Mouse (Mus musculus) 3T3-L1 (cell line): ENCODE measurements at regions not wholly inside any gene's neighbourhood (a gene's known extent, or its start where the extent isn't known, plus 50 kb on each side); places are given as distances from the start of the nearest gene placed in this dataset.
A peak's percentile ranks its signal among the peaks of the same experiment; 100 is the strongest.

Source experiments
- DNase-seq: peaks from one replicate; pipeline ENCODE4 v3.0.0-alpha.2; 2015; ENCODE audit warnings: low read depth, low spot score

GRCm38 (mm10) chr3:78901838-78902484 is 384.4 kb downstream of the Rapgef2 start:
- DNase-seq = no peak

GRCm38 (mm10) chr3:78901016-78901837 is 385.1 kb downstream of the Rapgef2 start:
- no peak for DNase-seq

GRCm38 (mm10) chr3:78899446-78900230 is 386.7 kb downstream of the Rapgef2 start:
- DNase-seq = no peak

GRCm38 (mm10) chr3:78889326-78889725 is 397.0 kb downstream of the Rapgef2 start:
- no peak for DNase-seq

- DNase-seq = no peak
Measured at GRCm38 (mm10) chr3:78884715-78885114, 401.6 kb downstream of the Rapgef2 start.

- DNase-seq = no peak
Measured at GRCm38 (mm10) chr3:78884029-78884428, 402.3 kb downstream of the Rapgef2 start.

GRCm38 (mm10) chr3:78880072-78880471 is 406.2 kb downstream of the Rapgef2 start:
- no peak for DNase-seq

- no peak for DNase-seq
Measured at GRCm38 (mm10) chr3:78877323-78877722, 409.0 kb downstream of the Rapgef2 start.

- no peak for DNase-seq
Measured at GRCm38 (mm10) chr3:78866896-78867295, 419.4 kb downstream of the Rapgef2 start.

- DNase-seq = no peak
Measured at GRCm38 (mm10) chr3:78866083-78866726, 420.1 kb downstream of the Rapgef2 start.

GRCm38 (mm10) chr3:78863005-78863404 is 423.3 kb downstream of the Rapgef2 start:
- DNase-seq = no peak

- no peak for DNase-seq
Measured at GRCm38 (mm10) chr3:78846617-78847318, 439.5 kb downstream of the Rapgef2 start.

- no peak for DNase-seq
Measured at GRCm38 (mm10) chr3:78841173-78841572, 445.1 kb downstream of the Rapgef2 start.

- DNase-seq = no peak
Measured at GRCm38 (mm10) chr3:78836824-78837223, 449.5 kb downstream of the Rapgef2 start.

- peak; percentile 30 for DNase-seq
Measured at GRCm38 (mm10) chr3:78825505-78825904, 460.8 kb downstream of the Rapgef2 start.

- DNase-seq = no peak
Measured at GRCm38 (mm10) chr3:78812425-78812824, 473.9 kb downstream of the Rapgef2 start.

- DNase-seq = no peak
Measured at GRCm38 (mm10) chr3:78810431-78811152, 475.7 kb downstream of the Rapgef2 start.

GRCm38 (mm10) chr3:78803176-78803575 is 483.1 kb downstream of the Rapgef2 start:
- DNase-seq = no peak

GRCm38 (mm10) chr3:78795951-78796455 is 490.3 kb downstream of the Rapgef2 start:
- DNase-seq = no peak

GRCm38 (mm10) chr3:78792440-78793057 is 493.8 kb downstream of the Rapgef2 start:
- DNase-seq = no peak
